Mouse (Mus musculus): ENCODE measurements around the gene Pafah1b3.

DNA sequence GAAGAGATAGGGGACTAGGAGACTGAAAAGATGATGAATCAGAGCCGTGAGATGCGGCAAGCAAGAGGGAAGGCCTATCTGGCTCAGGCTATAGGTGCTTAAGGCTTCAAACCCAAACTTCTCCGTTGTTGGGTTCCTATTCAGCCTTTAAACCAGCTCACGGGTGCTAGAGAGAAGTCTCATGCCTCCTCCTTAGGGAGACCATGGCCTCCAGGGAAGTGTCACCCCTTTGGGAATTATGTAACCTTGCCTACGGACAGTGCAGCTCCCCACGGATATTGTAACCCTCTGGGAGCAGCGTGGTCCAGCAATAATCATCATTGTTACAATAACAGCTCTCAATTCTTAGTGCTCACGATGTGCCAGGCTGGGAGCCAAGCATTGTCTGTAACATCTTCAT is 46.0 kb downstream of the Pafah1b3 start:
- TF ChIP-seq CTCF (conservative IDR thresholded peaks at IDR 0.05; ENCODE audit: low read length) (no peak), NANOG (IDR thresholded peaks at IDR 0.05; ENCODE audit: borderline replicate concordance, low read length) (no peak), POU5F1 (IDR thresholded peaks at IDR 0.05; ENCODE audit: borderline replicate concordance, low read length) (no peak)
